Mouse (Mus musculus): Measurements from ENCODE around the gene Adarb2.

DNA sequence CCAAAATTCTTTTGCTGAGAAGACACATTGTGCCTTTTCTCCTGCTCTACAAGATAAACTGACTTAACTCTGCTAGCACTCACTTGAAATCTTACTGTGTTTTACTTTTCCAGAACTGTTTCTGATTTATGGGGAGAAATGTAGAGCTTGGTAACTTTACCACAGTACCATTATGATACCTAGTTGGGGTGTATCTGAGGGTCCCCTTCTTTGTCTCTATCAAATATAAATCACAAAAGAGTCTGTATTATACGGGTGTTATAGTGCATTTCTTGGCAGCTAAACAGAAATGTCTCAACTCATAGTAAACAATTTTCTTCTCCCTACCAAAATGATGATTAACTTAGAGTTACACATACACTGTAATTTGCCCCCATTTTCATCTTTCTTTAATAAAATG lies 162.9 kb downstream of the Adarb2 start:
- TF ChIP-seq POLR2A (IDR thresholded peaks at IDR 0.05; ENCODE audit: borderline replicate concordance, control insufficient read depth, low read depth, low read length) (no peak), CTCF (IDR thresholded peaks at IDR 0.05; ENCODE audit: control insufficient read depth, insufficient read depth, low read length) (no peak)
